Mouse (Mus musculus) monocyte, adult 5-6 weeks (primary cell): Measurements from ENCODE around the gene Slc2a5. TPM values are rescaled to one million over a fixed set of nuclear protein-coding genes. Genes with fewer than 3 reads are reported as not detected.

Experiments used
- ATAC-seq: fragments of 153-309, 156-312 bp; replicated peaks from 2 replicates; pipeline ENCODE4 v1.8.0; 2017; ENCODE audit warnings: mild to moderate bottlenecking; ENCODE audit not compliant: low TSS enrichment, insufficient number of reproducible peaks, severe bottlenecking, poor library complexity, low FRiP score
- total RNA-seq: library from RNA; stranded (forward); fragments of 200-1000, 200-491, 200-594 nt; gene quantifications from 3 replicates; pipeline ENCODE4 v1.2.3, GENCODE M21; 2017

Slc2a5 gene
- total RNA-seq = 0.10 TPM in 1 of 3 replicates, not detected in the others

DNA sequence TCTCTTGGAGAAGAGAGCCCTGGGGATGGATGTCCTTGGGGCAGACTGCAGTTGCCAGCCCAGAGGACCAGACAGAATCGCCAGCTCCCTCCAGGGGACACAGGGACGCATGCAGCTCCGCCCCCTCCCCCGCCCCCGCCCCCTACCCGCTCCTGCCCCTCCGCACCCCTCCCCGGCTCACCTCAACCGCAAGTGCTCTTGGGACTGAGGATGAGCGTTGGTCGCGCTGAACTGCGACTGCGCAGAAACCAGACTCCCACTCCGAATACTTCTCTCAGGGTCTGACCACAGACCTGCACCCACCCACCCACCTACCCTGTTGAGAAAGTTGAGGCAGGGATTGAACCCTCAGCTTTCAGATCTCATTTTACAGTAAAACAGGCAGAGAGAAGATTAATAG lies at the start of gene Slc2a5:
Gene Slc2a5, plus strand, starts transcription at position 229 of the 400 bp plus-strand sequence.
- ATAC-seq = no peak

DNA sequence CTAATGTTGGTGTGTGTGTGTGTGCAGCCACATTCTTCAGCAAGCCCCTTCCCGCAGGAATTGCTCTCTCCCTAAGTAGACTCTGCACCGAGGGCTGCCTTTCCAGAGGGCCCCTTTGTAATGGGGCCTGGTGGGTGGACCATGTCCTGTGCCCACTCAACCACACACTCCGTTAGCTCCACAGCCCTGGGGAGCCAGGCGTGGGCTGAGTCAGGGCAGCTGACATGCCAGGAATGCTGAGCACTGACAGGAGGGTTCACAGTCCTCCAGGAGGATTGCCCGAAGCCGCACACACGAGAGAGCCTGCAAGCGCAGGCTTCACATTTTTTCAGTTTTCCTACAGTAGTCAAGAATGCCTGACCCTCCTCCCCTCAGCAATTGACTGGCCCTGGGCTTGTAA lies 48.9 kb upstream of the Slc2a5 start:
- no peak for ATAC-seq

GRCm38 (mm10) chr4:150072416-150073101 lies 46.5 kb upstream of the Slc2a5 start:
- ATAC-seq = no peak

DNA sequence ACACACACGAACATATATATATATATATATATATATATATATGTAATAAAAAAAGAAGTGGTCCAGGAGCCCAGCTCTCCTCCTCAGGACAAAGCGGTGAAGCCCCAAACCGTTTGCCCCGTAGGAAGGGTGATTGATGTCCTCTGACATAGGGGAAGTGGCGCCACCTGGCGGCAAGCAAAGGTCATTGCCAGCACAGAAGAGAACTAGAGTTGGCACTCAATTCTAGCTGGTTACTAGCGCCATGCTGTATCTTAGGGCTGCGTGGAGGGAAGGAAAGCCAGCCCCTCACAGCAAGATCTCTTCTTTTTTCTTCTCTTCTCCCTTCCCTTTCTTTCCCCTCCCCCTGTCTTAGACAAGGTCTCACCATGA lies 46.0 kb upstream of the Slc2a5 start:
- peak; percentile 66 for ATAC-seq

DNA sequence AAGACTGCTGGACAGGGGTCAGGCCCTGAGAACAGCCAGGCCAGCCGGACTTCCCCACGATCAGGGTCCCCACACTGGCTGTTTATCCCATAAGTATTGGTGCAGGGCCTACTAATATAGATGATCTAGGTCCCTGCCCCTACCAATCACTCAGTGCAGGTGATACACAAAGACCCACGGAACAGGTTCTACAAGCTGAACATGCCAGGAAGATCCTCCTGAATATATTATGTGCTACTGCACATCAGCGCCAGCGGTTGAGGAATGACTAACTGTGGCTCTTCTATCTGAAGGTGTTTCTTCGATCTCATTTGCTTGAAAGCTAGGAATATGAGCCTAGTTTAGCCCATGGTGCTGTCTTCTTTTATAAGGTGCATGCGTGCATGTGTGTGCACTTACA lies 43.7 kb upstream of the Slc2a5 start:
- no peak for ATAC-seq

DNA sequence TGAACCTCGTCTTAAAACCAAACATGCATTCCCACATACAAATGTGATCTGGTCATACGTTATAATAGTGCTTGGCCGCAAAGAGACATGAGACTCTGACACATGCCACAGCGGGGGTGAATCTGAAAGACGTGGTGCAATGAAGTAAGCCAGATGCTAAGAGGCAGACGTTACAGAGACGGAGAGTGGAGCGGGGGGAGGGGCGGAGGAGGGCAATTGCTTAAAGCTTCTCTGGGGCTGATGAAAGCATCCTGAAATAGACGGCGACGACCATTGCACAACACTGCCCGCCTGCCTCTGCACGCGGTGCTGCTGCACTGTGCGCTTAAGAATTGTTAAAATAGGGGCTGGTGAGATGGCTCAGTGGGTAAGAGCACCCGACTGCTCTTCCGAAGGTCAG lies 42.9 kb upstream of the Slc2a5 start:
- peak; percentile 80; the same call in 1 of the 2 replicates for ATAC-seq

- ATAC-seq = no peak
Measured at GRCm38 (mm10) chr4:150078646-150079045, 40.4 kb upstream of the Slc2a5 start.

- ATAC-seq = no peak
Measured at GRCm38 (mm10) chr4:150079244-150079643, 39.8 kb upstream of the Slc2a5 start.

DNA sequence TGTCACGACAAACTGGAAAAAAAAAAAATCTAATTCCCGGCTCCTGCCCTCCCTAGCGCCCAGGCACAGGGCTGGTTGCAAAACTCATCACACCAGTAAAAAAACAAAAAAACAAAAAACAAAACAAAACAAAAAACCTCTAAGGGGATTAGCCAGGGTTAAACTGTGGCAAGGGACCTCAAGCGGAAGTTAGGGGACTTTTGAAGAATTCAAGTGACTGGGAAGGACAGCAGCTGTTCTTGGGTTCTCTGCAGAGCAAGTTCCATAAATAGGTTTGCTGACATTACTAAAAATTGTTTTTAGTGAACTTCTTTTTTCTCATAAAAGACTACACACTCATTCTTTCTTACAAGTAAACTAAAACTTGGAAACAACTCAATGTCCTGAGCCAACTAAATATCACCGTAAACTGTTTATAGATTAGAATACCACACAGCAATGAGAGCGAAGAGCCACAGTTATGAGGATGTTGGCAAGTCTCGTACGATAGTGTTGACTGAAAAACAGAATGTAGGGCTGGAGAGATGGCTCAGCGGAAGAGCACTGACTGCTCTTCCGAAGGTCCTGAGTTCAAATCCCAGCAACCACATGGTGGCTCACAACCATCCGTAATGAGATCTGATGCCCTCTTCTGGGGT lies 38.6 kb upstream of the Slc2a5 start:
- no peak for ATAC-seq

DNA sequence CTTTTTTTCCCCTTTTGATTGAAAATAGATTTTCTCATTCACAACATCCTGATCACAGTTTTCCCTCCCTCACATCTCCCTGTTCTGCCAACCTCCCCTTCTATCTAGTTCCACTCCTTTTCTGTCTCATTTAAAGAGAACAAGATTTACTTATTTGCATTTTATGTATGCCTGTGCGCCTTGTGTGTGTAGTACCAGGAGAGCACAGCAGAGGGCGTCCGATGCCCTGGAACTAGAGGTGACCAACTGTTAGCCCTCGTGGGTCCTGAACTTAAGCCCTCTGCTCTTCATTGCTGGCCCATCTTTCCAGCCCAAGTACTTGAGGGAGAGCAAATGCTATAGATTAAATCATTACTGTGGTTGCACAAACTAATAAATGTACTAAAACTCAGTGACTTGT lies 33.7 kb upstream of the Slc2a5 start:
- ATAC-seq = no peak

DNA sequence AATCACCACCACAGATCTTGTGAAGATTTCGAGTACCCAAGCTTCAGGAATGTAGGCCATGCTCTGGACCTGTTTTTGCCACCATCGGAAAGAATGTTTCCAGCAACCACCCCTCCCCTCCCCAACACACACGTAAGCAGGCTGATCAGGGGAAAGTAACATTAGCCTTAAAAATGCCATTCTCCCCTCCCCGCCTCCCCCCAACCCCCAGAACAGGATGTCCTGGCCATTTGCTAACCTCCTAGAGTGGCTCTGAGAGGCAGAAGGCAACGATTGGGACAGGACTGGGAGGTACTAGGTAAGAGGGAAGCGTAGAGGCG lies 32.3 kb upstream of the Slc2a5 start:
- no peak for ATAC-seq

DNA sequence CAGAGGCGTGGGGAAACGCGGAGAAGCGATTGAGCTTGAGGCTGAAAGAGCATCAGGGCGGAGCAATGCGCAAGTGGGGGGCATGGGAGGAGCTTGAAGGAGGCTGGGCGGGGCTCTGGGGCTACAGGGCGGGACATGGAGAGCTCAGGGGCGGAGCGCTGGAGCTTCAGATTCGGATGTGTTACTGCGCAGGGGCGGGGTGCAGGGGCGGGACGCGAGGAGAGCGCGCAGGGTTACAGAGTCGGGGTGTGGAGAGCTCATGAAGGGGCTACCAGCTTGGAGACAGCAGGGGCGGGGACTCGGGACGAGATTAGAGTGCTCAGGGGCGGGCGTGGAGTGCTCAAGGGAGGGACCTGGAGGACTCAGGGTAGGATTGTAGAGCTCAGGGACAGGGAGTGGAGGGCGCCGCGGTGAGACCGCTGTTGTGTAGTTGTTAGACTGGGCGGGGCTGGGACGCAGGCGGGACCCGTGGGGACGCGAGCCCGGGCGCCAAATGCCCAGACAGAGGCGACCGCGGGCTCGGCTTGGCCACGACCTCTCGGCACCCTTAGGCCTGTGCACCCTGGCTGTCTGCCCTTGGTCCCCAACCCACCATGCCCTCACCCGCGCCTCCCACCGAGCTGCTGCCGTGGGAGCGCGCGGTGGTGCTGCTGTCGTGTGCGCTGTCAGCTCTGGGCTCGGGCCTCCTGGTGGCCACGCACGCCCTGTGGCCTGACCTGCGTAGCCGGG lies 31.8 kb upstream of the Slc2a5 start, which contains the start of gene Gpr157:
Gene Gpr157, plus strand, starts transcription at position 205 of the 729 bp plus-strand sequence.
- peak; percentile 94 for ATAC-seq

- peak; percentile 2; the same call in 1 of the 2 replicates for ATAC-seq
Measured at GRCm38 (mm10) chr4:150087890-150088530, 31.1 kb upstream of the Slc2a5 start.

- ATAC-seq = no peak
Measured at GRCm38 (mm10) chr4:150089121-150089520, 30.0 kb upstream of the Slc2a5 start.

GRCm38 (mm10) chr4:150091887-150092582 lies 27.0 kb upstream of the Slc2a5 start:
- no peak for ATAC-seq

- ATAC-seq = no peak
Measured at GRCm38 (mm10) chr4:150092583-150092902, 26.5 kb upstream of the Slc2a5 start.

DNA sequence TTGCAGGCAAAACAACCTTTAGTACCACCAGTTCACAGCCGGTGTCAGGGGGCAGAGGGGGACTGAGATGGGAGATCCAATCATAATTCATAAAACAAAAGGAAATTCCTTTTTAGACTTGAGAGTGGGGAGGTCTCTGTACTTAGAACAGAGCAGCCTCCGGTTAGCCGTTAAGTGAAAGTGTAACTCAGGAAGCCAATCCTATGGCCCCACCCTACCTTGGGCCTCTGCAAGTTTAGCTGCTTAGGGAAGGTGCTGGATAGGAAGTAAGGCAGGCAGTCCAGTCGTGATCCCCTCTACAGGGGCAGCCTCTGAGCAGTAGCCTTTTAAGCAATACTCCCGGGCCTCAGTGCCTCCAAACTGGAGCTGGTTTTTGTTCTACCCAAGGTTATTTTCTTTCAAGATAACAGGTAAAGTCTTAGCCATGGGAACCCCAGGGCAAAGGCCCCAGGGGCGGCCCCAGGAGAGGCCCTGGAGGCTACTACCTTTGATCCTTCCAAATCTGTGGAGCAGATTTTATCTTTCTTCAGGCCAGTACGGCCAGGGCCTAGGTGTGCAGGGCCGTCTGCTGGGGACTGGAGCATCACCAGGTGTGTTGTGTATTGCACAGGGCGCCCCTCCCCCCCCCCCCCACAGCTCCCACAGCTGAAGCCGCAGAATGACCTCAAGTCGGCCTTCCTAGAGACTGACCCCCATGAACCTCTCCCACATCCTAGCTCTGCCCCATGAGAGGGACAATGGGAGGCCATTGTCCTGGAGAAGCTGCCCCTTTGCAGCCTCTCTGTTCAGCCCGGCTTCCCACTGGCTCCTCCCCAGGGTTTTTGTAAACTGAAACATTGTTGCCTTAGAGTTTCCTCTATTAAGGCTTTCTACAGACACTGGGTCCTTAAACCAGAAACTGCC lies 25.3 kb upstream of the Slc2a5 start:
- no peak for ATAC-seq

DNA sequence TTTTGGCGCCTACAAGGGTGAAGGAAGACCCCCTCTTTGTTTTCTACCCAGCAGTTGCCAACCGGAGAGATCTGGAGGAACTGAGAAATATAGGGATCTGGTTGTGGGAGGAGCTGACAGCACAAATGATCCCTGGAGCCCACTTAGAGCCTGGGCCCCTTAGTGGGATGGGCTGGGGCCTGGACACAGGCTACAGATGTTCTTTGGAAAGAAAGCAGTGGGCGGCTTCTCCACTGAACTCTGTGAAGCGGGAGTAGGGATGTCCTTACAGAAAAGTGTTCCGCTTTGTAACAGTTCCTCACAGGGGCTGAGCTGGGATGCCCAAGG lies 24.7 kb upstream of the Slc2a5 start:
- no peak for ATAC-seq
